Mouse (Mus musculus): ENCODE data around the gene Tgm1.

GRCm38 (mm10) chr14:55706051-55706600 is 7.6 kb downstream of the Tgm1 start:
- TF ChIP-seq CTCF (IDR thresholded peaks at IDR 0.05; ENCODE audit: control insufficient read depth, insufficient read depth, low read length) (no peak), POLR2A (IDR thresholded peaks at IDR 0.05; ENCODE audit: borderline replicate concordance, control insufficient read depth, low read depth, low read length) (no peak)

Data from bone marrow, adult 2 months (tissue).